Mouse (Mus musculus) 3T3-L1 (cell line): Measurements from ENCODE around the gene Krt7.

ENCODE experiments used
- DNase-seq: peaks from one replicate; pipeline ENCODE4 v3.0.0-alpha.2; 2015; ENCODE audit warnings: low read depth, low spot score

The Krt7 gene

DNA sequence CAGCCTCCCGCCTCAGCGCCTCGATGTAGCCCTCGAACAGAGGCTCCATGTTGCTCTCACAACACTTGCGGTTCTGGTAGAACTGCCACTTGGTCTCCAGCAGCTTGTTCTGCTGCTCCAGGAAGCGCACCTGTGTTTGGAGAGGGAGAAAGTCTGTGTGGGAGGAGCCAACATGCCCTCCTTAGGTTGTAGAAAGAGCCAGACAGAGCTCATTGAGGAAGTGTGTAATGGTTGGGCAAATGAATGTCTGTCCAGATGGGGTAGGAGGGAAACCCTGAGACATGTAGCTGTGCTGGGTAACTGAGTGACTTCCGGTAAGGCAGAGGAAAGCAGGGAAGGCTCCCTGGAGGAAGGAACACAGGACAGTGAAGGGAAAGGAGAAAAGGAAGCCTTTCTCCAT lies 25.8 kb downstream of the Krt7 start:
- DNase-seq, result no peak

DNA sequence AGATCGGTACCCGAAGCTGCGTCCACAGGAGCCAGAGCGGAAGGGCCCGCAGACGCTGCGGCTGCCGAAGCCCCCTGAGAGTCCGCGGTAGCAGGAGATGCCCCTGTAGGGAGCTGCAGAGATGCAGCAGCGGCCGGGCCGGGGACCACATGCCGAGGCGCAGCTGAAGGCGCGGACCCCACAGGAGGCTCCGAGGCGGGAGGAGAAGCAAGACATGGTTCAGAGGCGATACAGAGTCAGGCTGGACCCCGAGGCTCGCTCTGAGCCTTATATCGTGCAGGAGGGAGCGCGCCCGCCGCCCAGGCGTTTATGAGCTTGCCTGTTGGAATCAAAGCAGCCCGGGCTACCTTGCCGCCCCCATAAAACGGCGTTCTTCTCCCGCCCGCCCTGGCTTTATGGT lies 27.7 kb downstream of the Krt7 start, which contains the start of gene Krt87:
TSS of gene Krt87 (minus strand) at position 250 of the 400 bp plus-strand sequence.
- no peak for DNase-seq

DNA sequence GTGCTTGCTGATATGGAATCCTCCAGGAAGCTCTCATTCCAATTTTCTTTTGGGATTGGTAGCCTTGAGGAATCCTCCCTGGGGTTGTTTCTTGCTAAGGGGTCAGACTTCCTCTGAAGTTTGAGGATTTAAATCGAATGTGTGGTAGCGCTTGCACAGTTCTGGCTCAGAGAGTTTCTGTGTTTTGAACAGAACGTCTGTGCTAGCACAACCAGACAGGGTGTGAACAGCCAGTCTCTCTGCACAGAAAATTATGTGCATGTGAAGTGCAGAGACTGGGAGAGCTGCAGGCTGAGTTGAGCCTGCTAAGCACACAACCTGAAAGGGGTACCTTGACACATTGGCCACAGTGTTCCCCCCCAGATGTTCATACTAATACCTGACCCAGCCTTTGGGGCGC lies 30.0 kb downstream of the Krt7 start:
- DNase-seq, result no peak

- no peak for DNase-seq
These were observed 35.7 kb downstream of the Krt7 start for GRCm38 (mm10) chr15:101446572-101446971.

DNA sequence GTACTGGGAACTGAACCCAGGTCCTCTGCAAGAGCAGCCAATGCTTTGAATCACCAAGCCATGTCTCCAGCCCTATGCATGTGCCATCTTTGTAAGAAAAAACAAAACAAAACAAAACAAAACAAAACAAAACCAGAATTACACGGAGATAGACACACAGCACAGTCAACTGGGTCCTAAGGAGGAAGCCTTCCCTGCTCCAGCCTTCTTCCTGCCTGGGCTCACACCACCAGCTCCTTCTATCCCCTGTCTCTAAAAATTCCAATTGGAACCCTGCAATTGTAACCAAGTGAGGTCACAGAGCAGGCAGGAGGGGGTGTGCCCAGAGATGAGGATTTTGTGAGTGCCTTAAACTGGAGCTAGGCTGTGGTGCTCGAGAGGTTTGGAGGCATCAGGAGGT lies 36.6 kb downstream of the Krt7 start, which contains the start of gene Krt88:
TSS of gene Krt88 (plus strand) at position 301 of the 400 bp plus-strand sequence.
- DNase-seq, result no peak

- peak; percentile 43 for DNase-seq
These were observed 42.4 kb downstream of the Krt7 start for GRCm38 (mm10) chr15:101453093-101453736.

- peak; percentile 71 for DNase-seq
These were observed 43.9 kb downstream of the Krt7 start for GRCm38 (mm10) chr15:101454774-101455173.

- DNase-seq, result peak; percentile 98
These were observed 44.4 kb downstream of the Krt7 start for GRCm38 (mm10) chr15:101455292-101455691.

GRCm38 (mm10) chr15:101455891-101456290 lies 45.0 kb downstream of the Krt7 start:
- peak; percentile 61 for DNase-seq

DNA sequence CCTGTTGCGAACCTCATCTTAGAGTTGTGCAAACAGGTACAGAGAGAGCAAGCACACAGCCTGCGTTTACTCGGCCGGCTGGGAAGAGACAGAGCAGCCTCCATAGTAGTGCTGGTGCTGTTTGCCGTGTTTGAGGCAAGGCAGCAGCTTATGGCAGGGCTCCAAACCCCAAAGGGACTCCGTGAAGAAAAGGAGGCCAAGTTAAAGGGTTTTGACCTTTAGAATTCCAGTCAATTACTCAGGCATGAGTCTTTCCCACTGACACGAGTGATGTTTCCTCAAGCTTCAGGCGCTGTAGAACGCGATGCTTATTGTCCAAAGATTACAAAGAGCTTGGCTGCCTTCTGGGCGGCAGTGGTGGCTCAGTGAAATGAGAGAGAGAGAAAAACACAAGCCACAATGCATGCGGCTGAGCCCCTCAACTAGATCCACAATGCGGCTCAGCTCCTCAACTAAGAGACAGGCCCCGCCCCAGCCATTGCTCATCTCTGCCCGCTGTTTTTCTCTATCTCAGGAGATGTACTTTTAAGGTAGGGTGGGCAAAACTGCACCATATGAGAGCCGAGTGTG lies 47.6 kb downstream of the Krt7 start:
- DNase-seq, result peak; percentile 93

- DNase-seq, result peak; percentile 41
These were observed 48.4 kb downstream of the Krt7 start for GRCm38 (mm10) chr15:101459283-101459682.

GRCm38 (mm10) chr15:101463651-101464050 lies 52.8 kb downstream of the Krt7 start, which contains the start of gene Krt81:
Gene Krt81, minus strand, starts transcription at chr15:101463751.
- no peak for DNase-seq

DNA sequence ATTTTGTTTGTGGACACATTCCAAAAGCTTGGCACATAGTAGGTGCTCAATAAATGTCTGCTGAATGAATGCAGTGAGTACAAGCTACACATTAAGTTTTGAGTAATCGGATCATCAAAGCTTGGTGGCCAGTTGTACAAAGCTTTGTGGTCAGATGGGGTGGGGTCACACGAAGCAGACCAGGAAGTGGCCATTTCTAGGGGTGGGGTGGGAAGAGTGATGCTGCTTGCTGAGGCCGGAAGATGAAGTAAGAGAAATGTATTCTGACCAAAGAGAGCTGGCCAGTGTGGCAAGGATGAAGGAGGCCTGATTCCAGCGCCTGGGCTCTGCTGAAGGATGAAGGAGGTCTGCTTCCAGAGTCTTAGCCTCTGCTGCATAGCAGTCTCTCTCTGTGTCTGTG lies 58.2 kb downstream of the Krt7 start:
- DNase-seq, result no peak

- peak; percentile 95 for DNase-seq
These were observed 62.2 kb downstream of the Krt7 start, which contains the start of gene Krt86 for GRCm38 (mm10) chr15:101472952-101473528. Gene Krt86, plus strand, starts transcription at chr15:101473478.

- no peak for DNase-seq
These were observed 68.3 kb downstream of the Krt7 start for GRCm38 (mm10) chr15:101479007-101479665.

DNA sequence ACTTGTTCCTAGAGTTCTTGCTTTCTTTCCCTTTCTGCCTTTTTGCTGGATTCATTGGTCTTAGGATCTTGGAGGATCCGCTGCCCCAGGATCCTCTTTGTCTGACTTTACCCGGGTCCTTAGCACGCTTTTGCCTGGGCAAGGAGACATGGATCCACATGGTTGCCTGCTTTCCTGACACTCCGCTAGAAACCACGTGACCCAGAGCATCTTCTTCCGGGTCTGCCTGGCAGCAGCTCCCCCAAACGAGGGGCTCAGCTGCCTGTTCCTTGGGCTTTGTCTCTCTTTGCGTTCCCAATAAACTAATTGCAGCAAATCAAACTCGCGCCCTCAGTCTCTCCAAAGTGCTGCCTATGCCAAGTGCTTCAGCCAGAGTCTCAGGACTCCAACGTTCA lies 68.8 kb downstream of the Krt7 start:
- DNase-seq, result no peak
